Mouse (Mus musculus): ENCODE measurements around the gene Elp4. TPM values are rescaled to one million over a fixed set of nuclear protein-coding genes. Genes with fewer than 3 reads are reported as not detected.

Gene Elp4
- polyA plus RNA-seq, 1 experiment from 2014 or later = 22.8 TPM

DNA sequence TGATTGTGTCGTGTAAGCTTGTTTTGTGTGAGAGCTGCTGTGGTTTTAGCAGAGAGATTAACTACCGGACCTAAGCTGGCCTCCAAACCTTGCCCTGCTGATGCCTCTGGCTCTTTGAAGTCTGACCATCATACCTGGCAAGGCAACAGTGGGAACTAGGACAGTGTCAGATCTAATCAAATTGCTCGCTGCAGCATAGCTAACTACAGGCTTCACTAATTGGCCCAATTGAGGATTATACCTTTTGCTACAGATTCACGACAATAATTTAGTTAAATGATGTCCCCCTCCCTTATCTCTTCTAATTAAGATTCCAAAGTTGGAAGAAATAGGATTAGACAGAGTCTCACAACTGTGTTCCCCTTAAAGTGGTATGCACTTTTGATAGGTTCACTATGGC is 116.6 kb downstream of the Elp4 start:
- ATAC-seq (replicated peaks; ENCODE audit: low FRiP score, low read depth) = no peak
- no peak for TF ChIP-seq CTCF (IDR thresholded peaks at IDR 0.05; ENCODE audit: low read depth)
- H3K36me3 ChIP-seq (ENCODE audit: insufficient read depth, low read length) = no peaks in the 10 kb centered on the region
- no peak for DNase-seq (ENCODE audit: low spot score)
- H3K9ac ChIP-seq (ENCODE audit: low read depth, low read length) = no peak overlapping the region
- H3K27me3 ChIP-seq (ENCODE audit: insufficient read depth, low read length) = no peaks in the 10 kb centered on the region
- H3K27ac ChIP-seq = no peak overlapping the region
- no peak overlapping the region for H3K4me3 ChIP-seq (replicated peaks; ENCODE audit: low read depth, low read length)
- no peak overlapping the region for H3K4me2 ChIP-seq (ENCODE audit: low read length)
- WGBS = 72% methylated on average over 4 of the region's 4 CpGs
- no peaks in the 10 kb centered on the region for H3K4me1 ChIP-seq (replicated peaks; ENCODE audit: insufficient read depth, low read length)
- no peaks in the 10 kb centered on the region for H3K9me3 ChIP-seq (replicated peaks; ENCODE audit: low read length)

DNA sequence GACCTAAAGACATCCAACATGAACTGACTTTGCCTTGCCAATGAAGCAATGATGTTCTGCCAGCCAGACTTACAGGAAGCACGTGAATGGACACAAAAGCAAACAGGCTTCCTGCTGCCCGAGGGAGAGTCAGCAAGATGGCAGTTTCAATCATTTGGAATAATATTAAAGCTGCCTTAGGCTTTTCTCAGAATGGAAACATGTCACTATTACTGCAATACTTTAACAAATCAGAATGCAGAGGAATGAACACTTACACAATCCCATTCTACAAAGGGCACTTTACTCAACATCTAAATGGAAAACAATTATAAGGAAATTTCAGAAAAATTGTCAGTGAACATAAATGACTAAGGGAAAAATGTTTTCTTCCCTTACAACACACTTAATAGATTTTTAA is 117.4 kb downstream of the Elp4 start:
- no peak for ATAC-seq (replicated peaks; ENCODE audit: low FRiP score, low read depth)
- Histone ChIP-seq H3K27me3 (ENCODE audit: insufficient read depth, low read length) (no peaks in the 10 kb centered on the region), H3K4me3 (replicated peaks; ENCODE audit: low read depth, low read length) (no peak overlapping the region), H3K4me2 (ENCODE audit: low read length) (no peak overlapping the region), H3K9ac (ENCODE audit: low read depth, low read length) (no peak overlapping the region), H3K4me1 (replicated peaks; ENCODE audit: insufficient read depth, low read length) (no peaks in the 10 kb centered on the region), H3K36me3 (ENCODE audit: insufficient read depth, low read length) (no peaks in the 10 kb centered on the region), H3K9me3 (replicated peaks; ENCODE audit: low read length) (no peaks in the 10 kb centered on the region), H3K27ac (no peak overlapping the region)
- no peak for TF ChIP-seq CTCF (IDR thresholded peaks at IDR 0.05; ENCODE audit: low read depth)
- 69% methylated on average over 2 of the region's 2 CpGs for WGBS
- DNase-seq (ENCODE audit: low spot score) = no peak

DNA sequence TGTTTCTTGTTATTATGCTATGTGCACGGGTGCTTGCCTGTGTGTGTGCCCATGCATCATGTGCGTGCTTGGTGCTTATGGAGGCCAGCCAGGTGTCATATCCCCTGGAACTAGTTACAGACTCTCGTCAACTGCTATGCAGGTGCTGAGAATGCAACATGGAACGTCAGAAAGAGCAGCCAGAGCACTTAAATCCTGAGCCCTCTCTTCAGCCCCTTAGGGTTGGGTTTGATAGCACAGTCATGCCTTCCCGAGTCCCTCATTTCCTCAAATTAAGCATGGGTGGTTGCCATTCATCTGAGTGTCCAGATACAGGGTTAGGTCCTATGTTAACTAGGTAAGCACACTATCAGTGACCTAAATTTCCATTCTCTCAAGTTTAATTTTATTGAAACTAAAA is 121.5 kb downstream of the Elp4 start:
- ATAC-seq (replicated peaks; ENCODE audit: low FRiP score, low read depth) = no peak
- TF ChIP-seq CTCF (IDR thresholded peaks at IDR 0.05; ENCODE audit: low read depth) = no peak

DNA sequence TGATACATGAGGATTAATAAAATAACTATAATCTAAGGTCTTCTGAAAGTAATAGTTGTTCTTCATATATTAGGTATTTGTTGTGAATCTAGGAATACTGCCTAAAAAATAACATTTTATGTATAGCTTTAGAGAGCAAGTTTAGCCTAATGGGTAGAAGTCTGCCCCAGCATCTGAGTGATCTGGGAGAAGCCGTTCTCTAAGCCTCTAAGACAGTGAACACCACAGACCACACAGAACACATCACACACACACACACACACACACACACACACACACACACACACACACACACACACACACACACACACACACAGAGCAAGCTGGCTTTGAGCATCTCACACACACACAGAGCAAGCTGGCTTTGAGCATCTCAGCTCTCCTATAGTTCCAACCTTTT is 123.6 kb downstream of the Elp4 start:
- no peak for TF ChIP-seq CTCF (IDR thresholded peaks at IDR 0.05; ENCODE audit: low read depth)
- Histone ChIP-seq H3K9ac (ENCODE audit: low read depth, low read length) (no peak overlapping the region), H3K9me3 (replicated peaks; ENCODE audit: low read length) (no peaks in the 10 kb centered on the region), H3K27ac (no peak overlapping the region), H3K4me3 (replicated peaks; ENCODE audit: low read depth, low read length) (no peak overlapping the region), H3K4me2 (ENCODE audit: low read length) (no peak overlapping the region), H3K27me3 (ENCODE audit: insufficient read depth, low read length) (no peaks in the 10 kb centered on the region), H3K4me1 (replicated peaks; ENCODE audit: insufficient read depth, low read length) (no peaks in the 10 kb centered on the region), H3K36me3 (ENCODE audit: insufficient read depth, low read length) (no peaks in the 10 kb centered on the region)
- 91% methylated on average over 1 of the region's 1 CpGs for WGBS
- no peak for ATAC-seq (replicated peaks; ENCODE audit: low FRiP score, low read depth)
- DNase-seq (ENCODE audit: low spot score) = no peak

More for the DNA sequence above, 121.5 kb downstream of the Elp4 start:
- H3K4me1 ChIP-seq (replicated peaks; ENCODE audit: insufficient read depth, low read length) = no peaks in the 10 kb centered on the region
- H3K36me3 ChIP-seq (ENCODE audit: insufficient read depth, low read length) = no peaks in the 10 kb centered on the region
- WGBS = 72% methylated on average over 5 of the region's 5 CpGs
- H3K4me3 ChIP-seq (replicated peaks; ENCODE audit: low read depth, low read length) = no peak overlapping the region
- H3K9ac ChIP-seq (ENCODE audit: low read depth, low read length) = no peak overlapping the region
- H3K4me2 ChIP-seq (ENCODE audit: low read length) = no peak overlapping the region
- no peaks in the 10 kb centered on the region for H3K9me3 ChIP-seq (replicated peaks; ENCODE audit: low read length)
- no peak overlapping the region for H3K27ac ChIP-seq
- H3K27me3 ChIP-seq (ENCODE audit: insufficient read depth, low read length) = no peaks in the 10 kb centered on the region
- no peak for DNase-seq (ENCODE audit: low spot score)

GRCm38 (mm10) chr2:105779320-105779891 is 125.0 kb downstream of the Elp4 start:
- DNase-seq (ENCODE audit: low spot score) (no peak), ATAC-seq (replicated peaks; ENCODE audit: low FRiP score, low read depth) (no peak)
- 56% methylated on average over 6 of the region's 6 CpGs for WGBS

DNA sequence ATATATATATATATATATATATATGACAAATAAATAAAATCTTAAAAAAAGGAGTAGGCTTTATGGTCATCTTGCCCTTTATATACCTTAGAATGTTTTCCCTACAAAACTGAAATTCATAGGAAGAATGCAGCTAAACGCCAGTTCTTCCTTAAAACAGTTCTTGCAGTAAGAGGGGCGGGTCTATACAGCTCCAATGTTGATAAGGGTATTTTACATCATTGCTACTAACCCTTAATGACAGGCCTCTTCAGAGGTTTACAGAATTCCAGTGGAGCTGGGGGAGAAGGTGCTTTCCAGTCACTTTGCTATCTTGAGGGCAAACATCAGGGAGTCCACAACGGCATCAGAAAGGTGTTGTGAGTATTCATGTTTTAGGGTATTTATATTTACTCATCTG is 133.1 kb downstream of the Elp4 start:
- Histone ChIP-seq H3K9me3 (replicated peaks; ENCODE audit: low read length) (no peaks in the 10 kb centered on the region), H3K4me1 (replicated peaks; ENCODE audit: insufficient read depth, low read length) (no peaks in the 10 kb centered on the region), H3K9ac (ENCODE audit: low read depth, low read length) (no peak overlapping the region), H3K4me2 (ENCODE audit: low read length) (no peak overlapping the region), H3K27ac (no peak overlapping the region), H3K36me3 (ENCODE audit: insufficient read depth, low read length) (no peaks in the 10 kb centered on the region), H3K4me3 (replicated peaks; ENCODE audit: low read depth, low read length) (no peak overlapping the region), H3K27me3 (ENCODE audit: insufficient read depth, low read length) (no peaks in the 10 kb centered on the region)
- 90% methylated on average over 3 of the region's 3 CpGs for WGBS
- ATAC-seq (replicated peaks; ENCODE audit: low FRiP score, low read depth) (no peak), DNase-seq (ENCODE audit: low spot score) (no peak)
- TF ChIP-seq CTCF (IDR thresholded peaks at IDR 0.05; ENCODE audit: low read depth) = no peak

More at GRCm38 (mm10) chr2:105779320-105779891, 125.0 kb downstream of the Elp4 start:
- no peak for TF ChIP-seq CTCF (IDR thresholded peaks at IDR 0.05; ENCODE audit: low read depth)
- no peak overlapping the region for H3K4me2 ChIP-seq (ENCODE audit: low read length)
- no peaks in the 10 kb centered on the region for H3K36me3 ChIP-seq (ENCODE audit: insufficient read depth, low read length)
- H3K27me3 ChIP-seq (ENCODE audit: insufficient read depth, low read length) = no peaks in the 10 kb centered on the region
- no peak overlapping the region for H3K9ac ChIP-seq (ENCODE audit: low read depth, low read length)
- H3K4me1 ChIP-seq (replicated peaks; ENCODE audit: insufficient read depth, low read length) = no peaks in the 10 kb centered on the region
- no peak overlapping the region for H3K4me3 ChIP-seq (replicated peaks; ENCODE audit: low read depth, low read length)
- H3K9me3 ChIP-seq (replicated peaks; ENCODE audit: low read length) = no peaks in the 10 kb centered on the region
- H3K27ac ChIP-seq = no peak overlapping the region

DNA sequence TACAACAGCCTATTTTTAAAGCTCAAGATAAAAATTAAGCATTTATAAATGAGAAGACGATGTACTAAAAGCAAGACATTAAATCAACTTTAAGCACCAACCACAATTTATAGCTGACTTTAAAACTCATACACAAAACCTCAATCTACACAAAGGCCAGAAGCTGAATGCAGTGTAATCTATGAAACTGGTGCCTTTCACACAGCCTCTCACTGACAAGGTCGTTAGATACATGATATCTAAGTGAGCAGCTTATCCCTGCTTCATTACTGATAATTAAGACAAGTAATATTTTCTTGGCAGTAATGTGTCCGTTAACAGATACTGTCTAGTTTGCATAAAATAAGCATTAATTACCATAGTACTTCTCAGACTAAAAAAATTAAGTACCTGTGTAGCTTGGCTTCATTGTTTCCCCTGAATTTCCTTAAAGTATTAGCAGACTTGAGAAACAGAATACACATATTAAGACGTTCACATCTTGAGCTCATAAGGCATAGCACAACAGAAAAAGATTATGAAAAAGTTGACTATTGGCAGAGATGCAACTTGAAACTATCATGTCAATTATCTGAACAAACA is 134.5 kb downstream of the Elp4 start:
- DNase-seq (ENCODE audit: low spot score) (peak; percentile 35), ATAC-seq (replicated peaks; ENCODE audit: low FRiP score, low read depth) (no peak)
- H3K4me3 ChIP-seq (replicated peaks; ENCODE audit: low read depth, low read length) = no peak overlapping the region
- no peaks in the 10 kb centered on the region for H3K4me1 ChIP-seq (replicated peaks; ENCODE audit: insufficient read depth, low read length)
- H3K4me2 ChIP-seq (ENCODE audit: low read length) = no peak overlapping the region
- no peaks in the 10 kb centered on the region for H3K27me3 ChIP-seq (ENCODE audit: insufficient read depth, low read length)
- no peak overlapping the region for H3K9ac ChIP-seq (ENCODE audit: low read depth, low read length)
- no peak overlapping the region for H3K27ac ChIP-seq
- WGBS = 61% methylated on average over 4 of the region's 4 CpGs
- TF ChIP-seq CTCF (IDR thresholded peaks at IDR 0.05; ENCODE audit: low read depth) = no peak
- no peaks in the 10 kb centered on the region for H3K9me3 ChIP-seq (replicated peaks; ENCODE audit: low read length)
- no peaks in the 10 kb centered on the region for H3K36me3 ChIP-seq (ENCODE audit: insufficient read depth, low read length)

All from kidney, postnatal 0 days (tissue).